Mouse (Mus musculus): ENCODE results near the gene Rnf113a2. TPM values are rescaled to one million over a fixed set of nuclear protein-coding genes. Genes with fewer than 3 reads are reported as not detected.

The Rnf113a2 gene
- total RNA-seq (2021): 1 to 10 TPM; 6.1 to 6.4 TPM
- long read RNA-seq, experiment 1, transcript Rnf113a2-201 (1 exons, 1,383 nt): major isoform, 16 of 16 reads
- long read RNA-seq, experiment 1, partial matches to known transcripts: 0 of 16 reads
- long read RNA-seq, experiment 1, other reads (novel, unspliced or antisense): 0 of 16 reads
- long read RNA-seq, experiment 2, transcript Rnf113a2-201 (1 exons, 1,383 nt): major isoform, 5 of 5 reads
- long read RNA-seq, experiment 2, partial matches to known transcripts: 0 of 5 reads
- long read RNA-seq, experiment 2, other reads (novel, unspliced or antisense): 0 of 5 reads

DNA sequence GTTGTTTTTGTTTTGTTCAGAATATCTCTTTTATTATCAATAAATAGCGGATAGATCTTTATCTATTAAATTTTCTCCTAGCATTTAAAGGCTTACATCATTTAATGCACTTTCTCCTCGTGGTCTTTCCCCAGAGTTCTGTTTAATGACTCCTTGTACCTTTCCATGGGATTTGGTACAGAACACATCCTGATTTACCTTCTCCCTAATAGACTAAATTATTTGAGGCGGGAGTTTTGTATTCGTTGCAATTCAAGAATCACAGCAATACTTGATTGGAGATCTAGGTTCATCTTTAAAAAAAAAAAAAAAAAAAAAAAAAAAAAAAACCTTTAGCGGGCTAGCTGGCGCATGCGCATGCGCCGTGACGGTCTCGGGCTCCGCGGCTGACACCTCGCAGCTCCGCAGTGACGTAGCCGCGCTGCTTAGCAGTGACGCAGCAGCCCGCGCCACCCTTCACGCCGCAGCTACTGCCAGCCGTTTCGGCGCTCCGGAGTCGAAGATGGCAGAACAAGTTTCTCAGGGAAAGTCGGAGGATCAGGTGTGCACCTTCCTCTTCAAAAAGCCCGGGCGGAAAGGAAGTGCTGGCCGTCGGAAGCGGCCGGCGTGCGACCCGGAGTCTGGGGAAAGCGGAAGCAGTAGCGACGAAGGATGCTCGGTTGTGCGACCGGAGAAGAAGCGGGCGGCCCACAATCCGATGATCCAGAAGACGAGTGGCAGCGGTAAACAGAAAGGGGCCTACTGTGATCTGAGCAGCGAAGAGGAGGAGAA is at the start of gene Rnf113a2:
Gene Rnf113a2 (plus strand): TSS at position 363 of the 771 bp plus-strand sequence.
- peak; percentile 82 for DNase-seq

DNA sequence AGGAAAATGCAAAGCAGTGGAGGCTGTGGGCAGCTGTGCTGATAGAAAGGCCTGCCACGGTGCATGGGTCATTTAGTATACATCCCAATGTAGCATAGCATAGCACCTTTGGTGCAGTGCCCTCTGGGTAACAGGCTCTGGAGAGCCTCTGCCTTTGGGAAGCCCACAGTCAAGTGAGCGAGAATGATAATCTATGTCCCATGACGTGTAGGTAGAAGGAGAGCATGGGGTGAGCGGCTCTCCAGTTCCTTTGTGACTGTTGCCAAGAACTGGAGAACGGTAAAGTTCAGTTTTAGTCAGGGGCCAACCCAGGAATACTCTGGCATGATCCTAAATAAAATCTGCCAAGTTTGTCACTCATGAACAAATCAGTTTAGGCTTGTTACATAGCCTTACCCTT is 45.3 kb upstream of the Rnf113a2 start:
- no peak for DNase-seq

GRCm38 (mm10) chr12:84373831-84374481 is 43.0 kb upstream of the Rnf113a2 start:
- DNase-seq: no peak

GRCm38 (mm10) chr12:84382369-84382768 is 34.6 kb upstream of the Rnf113a2 start:
- no peak for DNase-seq

GRCm38 (mm10) chr12:84384644-84385081 is 32.3 kb upstream of the Rnf113a2 start:
- DNase-seq: no peak

GRCm38 (mm10) chr12:84385408-84385807 is 31.6 kb upstream of the Rnf113a2 start:
- DNase-seq: no peak

GRCm38 (mm10) chr12:84388097-84388496 is 28.9 kb upstream of the Rnf113a2 start:
- no peak for DNase-seq

- DNase-seq: no peak
Measured at GRCm38 (mm10) chr12:84388774-84389400, 28.1 kb upstream of the Rnf113a2 start.

- no peak for DNase-seq
Measured at GRCm38 (mm10) chr12:84390336-84390735, 26.7 kb upstream of the Rnf113a2 start.

- DNase-seq: no peak
Measured at GRCm38 (mm10) chr12:84392681-84393080, 24.3 kb upstream of the Rnf113a2 start.

DNA sequence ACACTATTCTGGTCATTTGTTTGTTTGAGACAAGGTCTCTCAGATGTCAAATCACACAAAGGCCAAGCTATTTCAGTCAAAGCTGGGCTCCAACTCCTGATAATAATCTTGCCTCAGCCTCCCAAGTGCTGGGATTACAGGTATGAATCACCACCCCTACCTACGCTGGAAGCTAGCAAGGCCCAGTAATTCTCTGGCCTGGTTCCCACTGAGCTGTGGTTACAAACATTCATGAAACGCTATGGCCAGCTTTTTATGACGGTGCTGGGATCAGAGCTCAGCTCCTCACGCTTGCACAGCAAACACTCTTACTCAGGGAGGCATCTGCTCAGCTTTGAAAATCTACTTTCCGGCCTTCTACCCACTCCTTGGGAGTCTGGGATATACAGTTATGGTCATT is 23.1 kb upstream of the Rnf113a2 start:
- DNase-seq: no peak

DNA sequence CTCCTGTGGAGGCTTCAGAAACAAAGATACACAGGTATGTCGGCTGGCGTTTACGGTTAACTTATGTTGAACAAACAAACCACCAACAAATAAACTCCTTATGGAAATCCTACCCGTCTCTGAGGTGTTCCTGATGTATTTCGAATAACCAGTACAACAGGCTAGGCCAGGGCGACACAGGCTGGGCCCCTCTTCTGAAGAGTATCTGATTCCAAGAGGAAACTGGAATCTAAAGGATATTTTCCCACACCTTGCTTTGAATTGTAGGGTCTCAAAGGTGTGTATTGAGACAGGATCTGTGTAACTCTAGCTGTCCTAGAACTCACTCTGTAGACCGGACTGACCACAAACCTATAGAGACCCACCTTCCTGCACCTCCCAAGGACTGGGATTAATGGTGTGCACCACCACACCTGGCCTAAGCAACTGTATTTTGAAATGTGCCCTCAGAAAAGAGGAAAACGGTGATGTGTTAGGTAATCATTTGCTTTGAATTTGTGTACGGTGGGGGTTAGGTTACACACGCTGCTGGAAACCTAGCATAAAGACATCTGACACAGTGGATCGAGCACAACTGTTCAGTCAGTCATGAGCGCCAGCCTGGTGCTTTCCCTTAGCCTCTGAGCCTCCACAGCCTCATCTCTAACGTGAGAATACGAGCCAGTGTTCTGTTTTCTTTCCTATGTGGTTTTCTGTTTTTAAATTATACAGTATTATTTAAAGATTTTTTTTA is 19.9 kb upstream of the Rnf113a2 start:
- no peak for DNase-seq

DNA sequence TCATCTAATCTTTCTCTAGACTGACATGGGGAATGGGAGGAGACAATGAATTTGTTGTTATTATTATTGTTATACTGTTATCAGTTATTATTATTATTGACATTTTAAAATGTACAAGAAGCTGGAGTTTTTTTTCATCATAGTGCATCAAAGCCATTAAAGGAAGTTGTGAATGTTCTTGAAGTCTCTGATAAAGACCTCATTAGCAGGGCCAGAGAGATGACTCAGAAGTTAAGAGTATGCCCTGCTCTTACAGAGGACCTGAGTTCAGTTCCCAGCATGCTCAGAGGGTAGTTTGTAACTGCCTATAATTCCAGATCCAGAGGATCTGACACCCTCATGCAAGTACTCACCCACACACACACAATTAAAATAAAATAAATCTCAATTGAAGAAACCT is 19.3 kb upstream of the Rnf113a2 start:
- no peak for DNase-seq

DNA sequence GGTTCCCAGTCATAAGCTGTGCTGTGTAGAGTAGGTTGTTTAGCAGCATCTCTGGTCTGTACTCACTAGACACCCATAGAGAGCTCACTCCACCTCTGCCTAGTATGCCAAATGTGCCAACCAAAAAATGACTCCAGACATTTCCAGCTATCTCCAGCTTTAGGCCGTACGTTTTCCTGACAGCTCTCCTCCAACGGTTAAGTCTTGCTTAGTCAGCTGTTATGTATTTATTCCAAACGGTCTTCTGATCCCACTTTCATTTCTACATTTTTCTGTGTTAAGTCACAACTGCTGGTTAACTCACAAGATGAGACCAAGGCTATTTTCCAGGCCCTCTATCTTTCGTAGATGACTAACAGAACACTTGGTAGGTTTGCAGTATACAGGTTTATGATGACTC is 18.4 kb upstream of the Rnf113a2 start:
- DNase-seq: no peak

DNA sequence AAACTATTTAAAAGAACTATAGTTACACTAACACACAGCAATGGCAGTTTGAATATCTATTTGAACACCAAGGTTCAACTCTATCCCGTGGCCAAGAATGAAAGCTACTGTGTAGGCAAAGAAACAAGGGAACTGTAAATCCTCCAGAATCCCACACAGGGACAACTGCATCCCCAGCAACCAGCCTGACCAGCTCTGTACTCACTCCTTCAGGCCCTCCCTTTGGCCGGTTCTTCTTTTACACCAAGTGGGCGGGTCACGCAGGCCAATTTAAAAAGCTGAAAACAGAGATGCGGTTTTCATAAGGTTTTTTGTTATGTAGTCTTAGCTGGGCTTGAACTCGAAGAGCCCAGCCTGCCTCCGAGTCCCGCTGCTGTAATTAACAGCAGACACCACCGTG is 17.9 kb upstream of the Rnf113a2 start:
- DNase-seq: no peak

GRCm38 (mm10) chr12:84399663-84400062 is 17.3 kb upstream of the Rnf113a2 start:
- DNase-seq: no peak

GRCm38 (mm10) chr12:84400068-84400467 is 16.9 kb upstream of the Rnf113a2 start:
- DNase-seq: no peak

DNA sequence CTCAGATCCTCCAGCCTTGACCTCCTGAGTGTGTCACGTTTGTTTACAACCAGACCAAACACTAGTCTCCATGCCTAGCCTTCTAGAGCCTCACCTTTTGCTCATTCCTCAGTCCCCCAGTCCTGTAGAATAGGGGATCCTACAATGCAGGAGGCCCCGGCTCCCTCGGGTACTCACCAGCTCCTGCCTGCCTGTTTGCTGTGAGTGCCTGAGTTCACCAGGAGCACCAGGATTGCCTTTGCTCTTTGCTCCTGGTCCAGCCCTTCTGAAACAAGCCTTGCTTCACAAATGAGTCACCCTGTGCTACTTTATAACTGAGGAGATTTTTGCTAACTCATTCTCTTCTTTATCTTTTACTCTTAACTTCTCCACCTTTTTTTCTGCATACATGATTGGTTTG is 16.3 kb upstream of the Rnf113a2 start:
- DNase-seq: no peak

DNA sequence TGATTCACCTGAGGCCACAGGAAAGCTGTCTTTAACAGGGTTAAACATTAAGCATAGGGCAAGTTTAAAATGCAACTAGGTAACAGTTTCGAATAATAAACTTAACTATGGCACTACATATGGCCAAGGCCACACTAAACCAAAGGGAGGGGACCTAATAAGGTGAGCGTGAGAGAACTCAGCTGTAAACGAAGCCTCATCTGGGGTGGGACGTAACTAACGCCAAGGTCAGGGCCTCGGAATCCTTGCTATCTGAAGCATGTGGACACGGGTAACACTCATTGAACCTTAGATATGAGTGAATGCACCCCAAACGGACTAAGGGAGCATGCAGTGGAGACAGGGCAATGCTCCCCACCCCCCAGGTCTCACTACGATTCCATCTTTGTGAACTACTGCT is 14.1 kb upstream of the Rnf113a2 start:
- no peak for DNase-seq

DNA sequence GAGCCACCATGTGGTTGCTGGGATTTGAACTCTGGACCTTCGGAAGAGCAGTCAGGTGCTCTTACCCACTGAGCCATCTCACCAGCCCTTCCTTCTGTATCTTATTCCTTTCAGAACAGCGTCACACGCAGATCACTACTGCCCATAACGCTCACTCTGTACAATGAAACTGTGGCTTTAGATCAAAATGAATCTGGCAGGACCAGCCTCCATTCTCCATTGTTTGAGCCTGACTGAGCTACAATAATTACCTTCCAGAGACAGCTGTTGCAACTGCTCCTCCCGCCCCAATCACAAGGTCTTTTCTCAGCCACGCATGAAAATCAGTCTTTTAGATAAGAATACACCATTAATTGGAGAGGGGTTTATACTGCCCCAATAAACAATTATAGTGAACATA is 12.5 kb upstream of the Rnf113a2 start:
- DNase-seq: no peak

DNA sequence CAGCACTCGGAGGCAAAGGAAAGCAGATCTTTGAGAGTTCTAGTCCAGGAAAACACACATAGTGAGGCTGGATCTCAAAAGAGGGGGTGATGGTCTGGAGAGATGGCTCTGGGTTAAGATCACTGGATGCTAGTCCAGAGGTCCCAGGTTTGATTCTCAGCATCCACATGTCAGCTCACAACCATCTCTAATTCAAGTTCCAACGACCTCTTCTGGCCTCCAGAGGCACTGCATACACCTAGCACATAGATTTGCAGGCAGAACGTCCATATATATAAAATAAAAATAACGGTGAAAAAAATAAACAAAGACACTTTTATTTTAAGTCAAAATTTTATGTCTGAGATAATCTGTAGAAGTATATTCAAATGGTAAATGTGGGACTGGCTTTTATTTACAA is 9.7 kb upstream of the Rnf113a2 start:
- no peak for DNase-seq

Data from gastrocnemius, postnatal 25 days (tissue).